Mouse (Mus musculus): ENCODE measurements around the gene Atrip.

The Atrip gene

GRCm38 (mm10) chr9:109097831-109098230, 23.9 kb upstream of the Atrip start:
- no peak for DNase-seq (ENCODE audit: low spot score)

GRCm38 (mm10) chr9:109097291-109097690, 23.4 kb upstream of the Atrip start:
- DNase-seq (ENCODE audit: low spot score) = no peak

- DNase-seq (ENCODE audit: low spot score) = no peak
These were observed 22.9 kb upstream of the Atrip start for GRCm38 (mm10) chr9:109096856-109097255.

- DNase-seq (ENCODE audit: low spot score) = no peak
These were observed 22.3 kb upstream of the Atrip start for GRCm38 (mm10) chr9:109096251-109096661.

GRCm38 (mm10) chr9:109095137-109095982, 21.4 kb upstream of the Atrip start, which contains the start of gene Plxnb1:
Gene Plxnb1 (plus strand): TSS chr9:109095389.
- DNase-seq (ENCODE audit: low spot score) = peak; percentile 61

GRCm38 (mm10) chr9:109094553-109095136, 20.7 kb upstream of the Atrip start:
- no peak for DNase-seq (ENCODE audit: low spot score)

- DNase-seq (ENCODE audit: low spot score) = no peak
These were observed 20.0 kb upstream of the Atrip start for GRCm38 (mm10) chr9:109093786-109094552.

GRCm38 (mm10) chr9:109092799-109093198, 18.9 kb upstream of the Atrip start:
- DNase-seq (ENCODE audit: low spot score) = no peak

GRCm38 (mm10) chr9:109091802-109092201, 17.9 kb upstream of the Atrip start:
- no peak for DNase-seq (ENCODE audit: low spot score)

GRCm38 (mm10) chr9:109090446-109090845, 16.5 kb upstream of the Atrip start:
- DNase-seq (ENCODE audit: low spot score) = peak; percentile 29

- DNase-seq (ENCODE audit: low spot score) = peak; percentile 47
These were observed 14.1 kb upstream of the Atrip start for GRCm38 (mm10) chr9:109087987-109088386.

GRCm38 (mm10) chr9:109084922-109085321, 11.0 kb upstream of the Atrip start:
- no peak for DNase-seq (ENCODE audit: low spot score)

GRCm38 (mm10) chr9:109082124-109082800, 8.3 kb upstream of the Atrip start, which contains the start of the genes Ccdc51 and Tma7:
Gene Ccdc51 (plus strand): TSS chr9:109082493.
Gene Tma7 (minus strand): TSS chr9:109082587.
- DNase-seq (ENCODE audit: low spot score) = peak; percentile 68

- DNase-seq (ENCODE audit: low spot score) = no peak
These were observed 7.8 kb upstream of the Atrip start for GRCm38 (mm10) chr9:109081749-109082123.

- no peak for DNase-seq (ENCODE audit: low spot score)
These were observed 6.6 kb upstream of the Atrip start for GRCm38 (mm10) chr9:109080516-109080915.

GRCm38 (mm10) chr9:109068095-109068735, 5.7 kb downstream of the Atrip start:
- DNase-seq (ENCODE audit: low spot score) = no peak

- no peak for DNase-seq (ENCODE audit: low spot score)
These were observed 13.0 kb downstream of the Atrip start for GRCm38 (mm10) chr9:109060898-109061295.

- DNase-seq (ENCODE audit: low spot score) = no peak
These were observed 13.6 kb downstream of the Atrip start for GRCm38 (mm10) chr9:109060184-109060897.

GRCm38 (mm10) chr9:109059136-109059903, 14.6 kb downstream of the Atrip start, which contains the start of gene Trex1:
Gene Trex1 (minus strand): TSS chr9:109059734.
- peak; percentile 78 for DNase-seq (ENCODE audit: low spot score)
